In the genomic region with DNA sequence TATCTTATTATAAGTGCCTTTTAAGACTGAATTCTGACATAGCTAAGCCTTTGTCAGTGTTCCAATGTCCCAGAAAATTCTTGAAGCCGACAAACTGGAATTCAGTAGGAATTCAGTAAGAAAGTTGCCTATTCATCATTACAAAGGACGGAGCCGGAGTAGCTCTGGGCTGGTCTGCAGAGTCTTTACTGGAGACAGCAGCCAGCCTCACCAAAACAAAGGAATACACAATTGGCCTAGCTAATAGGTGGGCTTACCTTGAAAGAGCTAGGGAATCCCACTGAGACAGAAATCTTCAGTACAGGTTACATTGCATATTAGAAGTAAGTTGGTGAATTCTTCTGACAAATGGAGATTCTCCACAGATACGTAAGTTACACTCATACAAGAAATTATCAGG, we compare ENCODE assay signal across 19 mouse cellular contexts.
"Had no signal": no experiment of that assay in that cellular context is flagged by ENCODE, and none has a peak within 500 bp of the region (broad histone marks: within the 10 kb centered on the region; RNA-seq: fewer than 3 reads in every experiment).

No protein-coding gene starts in this region.

- H3K27me3 ChIP-seq: midbrain, embryonic 12.5 days; neural tube, embryonic 13.5 days; neural tube, embryonic 15.5 days; stomach, embryonic 15.5 days had no signal

- DNase-seq: lung, adult 18-20 months; lung, embryonic 14.5 days; lung, postnatal 10 days; lung, postnatal 4 days; midbrain, embryonic 14.5 days; retina, postnatal 1 day; right cerebral cortex, adult 18-20 months; right cerebral cortex, postnatal 25 days; right cerebral cortex, postnatal 4 days; spleen, adult 18-20 months; thymus, adult 18-20 months; thymus, postnatal 14 days; thymus, postnatal 36 days had no signal

- H3K9me3 ChIP-seq: midbrain, embryonic 10.5 days; midbrain, embryonic 12.5 days; neural tube, embryonic 13.5 days; neural tube, embryonic 15.5 days; stomach, embryonic 15.5 days had no signal

- H3K36me3 ChIP-seq: stomach, embryonic 15.5 days had no signal

- H3K4me1 ChIP-seq: midbrain, embryonic 10.5 days; midbrain, embryonic 12.5 days; neural tube, embryonic 13.5 days; neural tube, embryonic 15.5 days; stomach, embryonic 15.5 days had no signal

- H3K4me3 ChIP-seq: midbrain, embryonic 10.5 days; midbrain, embryonic 12.5 days; myocyte; neural tube, embryonic 13.5 days; neural tube, embryonic 15.5 days; stomach, embryonic 15.5 days had no signal
